Mouse (Mus musculus) spleen, postnatal 36 days (tissue): ENCODE results near the gene Ntsr1.

Experiments
- DNase-seq, 2 experiments: peaks; one replicate each; pipeline ENCODE4 v3.0.0; 2022; ENCODE audit warnings: low spot score in 2 of 2, mixed read lengths in 1 of 2

Gene Ntsr1

DNA sequence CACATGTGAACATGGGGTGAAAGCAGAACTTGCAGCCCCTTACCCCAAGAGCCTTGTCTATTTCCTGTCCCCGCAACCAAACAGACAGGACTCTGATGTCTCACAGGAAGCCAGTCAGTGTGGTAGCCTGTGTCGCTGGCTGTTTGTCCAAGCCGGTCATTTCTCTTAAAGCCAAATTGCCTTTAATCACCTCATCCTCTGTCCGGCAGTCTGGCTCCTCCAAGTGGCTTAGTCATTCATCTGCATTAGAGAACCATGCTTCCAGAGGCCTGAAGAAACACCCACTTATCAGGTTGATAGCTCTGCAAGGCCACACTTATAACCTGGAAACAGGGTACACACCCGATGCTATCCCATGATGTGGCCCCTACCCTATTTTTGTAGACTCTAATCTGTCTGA lies 62.4 kb downstream of the Ntsr1 start:
- no peak for DNase-seq

DNA sequence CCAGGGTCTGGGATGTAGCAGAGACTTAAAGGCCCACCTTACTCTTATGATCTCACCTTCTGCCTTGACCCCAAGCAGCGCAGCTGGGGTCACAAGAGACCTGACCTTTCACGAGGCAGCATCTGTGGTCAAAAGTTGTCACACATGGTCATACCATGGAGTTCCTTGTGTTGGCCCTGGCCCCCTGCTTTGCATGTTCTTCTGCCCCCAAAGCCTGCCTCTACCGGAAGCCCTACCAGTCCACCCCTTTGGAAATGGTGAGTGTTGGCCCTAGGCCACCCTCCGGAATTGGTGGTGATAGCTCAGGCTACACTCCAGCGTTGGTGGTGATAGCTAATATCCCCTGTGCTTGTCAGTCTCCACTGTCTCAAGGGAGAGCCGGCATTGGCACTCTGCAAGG lies 63.5 kb downstream of the Ntsr1 start:
- DNase-seq, result no peak

DNA sequence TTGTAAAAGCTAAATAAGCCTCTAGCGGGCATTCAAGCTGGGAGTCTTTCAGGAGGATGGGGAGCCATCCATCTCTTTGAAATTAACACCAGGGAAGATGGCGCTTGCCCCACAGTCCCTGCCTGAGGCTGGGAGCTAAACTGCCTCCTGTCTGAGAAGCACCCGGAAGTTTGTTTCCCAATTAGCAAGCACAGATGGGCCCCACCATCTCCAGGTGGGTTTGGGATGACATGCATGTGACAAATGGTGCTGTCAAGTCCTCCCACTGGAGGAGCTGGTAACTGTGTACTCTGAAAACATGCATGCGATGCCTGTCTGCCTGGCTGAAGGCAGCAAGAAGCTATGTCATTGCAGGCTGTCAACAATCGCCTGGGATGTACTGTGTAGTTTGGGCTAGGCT lies 64.1 kb downstream of the Ntsr1 start:
- DNase-seq, result no peak

- DNase-seq, result peak in 1 of 2 experiments; percentile 35
Measured at GRCm38 (mm10) chr2:180566240-180566913, 66.6 kb downstream of the Ntsr1 start.

GRCm38 (mm10) chr2:180569028-180569643 lies 69.4 kb downstream of the Ntsr1 start:
- DNase-seq, result no peak

DNA sequence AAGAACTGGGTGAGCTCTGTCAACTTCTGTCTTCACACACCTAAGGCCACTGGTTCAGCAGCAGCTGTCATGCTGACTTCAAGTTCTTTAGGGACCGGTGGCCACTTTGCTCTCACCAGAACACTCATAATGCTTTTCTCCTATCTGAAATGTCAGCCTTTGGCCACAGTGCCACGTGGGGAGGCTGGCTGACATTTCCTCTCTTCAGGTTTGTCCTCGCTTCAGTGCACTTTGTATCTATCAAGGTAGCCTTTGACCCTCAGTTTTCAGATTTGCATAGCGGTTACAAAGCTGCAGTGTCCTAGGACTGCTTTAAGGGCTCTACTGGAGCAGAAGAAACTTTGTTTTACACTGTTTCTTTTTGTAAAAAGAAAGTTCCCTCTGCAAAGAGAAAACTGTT lies 76.7 kb downstream of the Ntsr1 start:
- peak in 1 of 2 experiments; percentile 24 for DNase-seq

GRCm38 (mm10) chr2:180578686-180579085 lies 78.9 kb downstream of the Ntsr1 start:
- DNase-seq, result peak; percentile 44 to 50

- DNase-seq, result no peak
Measured at GRCm38 (mm10) chr2:180581002-180581401, 81.2 kb downstream of the Ntsr1 start, which contains the start of gene Mrgbp. Gene Mrgbp (plus strand): TSS chr2:180581304.

DNA sequence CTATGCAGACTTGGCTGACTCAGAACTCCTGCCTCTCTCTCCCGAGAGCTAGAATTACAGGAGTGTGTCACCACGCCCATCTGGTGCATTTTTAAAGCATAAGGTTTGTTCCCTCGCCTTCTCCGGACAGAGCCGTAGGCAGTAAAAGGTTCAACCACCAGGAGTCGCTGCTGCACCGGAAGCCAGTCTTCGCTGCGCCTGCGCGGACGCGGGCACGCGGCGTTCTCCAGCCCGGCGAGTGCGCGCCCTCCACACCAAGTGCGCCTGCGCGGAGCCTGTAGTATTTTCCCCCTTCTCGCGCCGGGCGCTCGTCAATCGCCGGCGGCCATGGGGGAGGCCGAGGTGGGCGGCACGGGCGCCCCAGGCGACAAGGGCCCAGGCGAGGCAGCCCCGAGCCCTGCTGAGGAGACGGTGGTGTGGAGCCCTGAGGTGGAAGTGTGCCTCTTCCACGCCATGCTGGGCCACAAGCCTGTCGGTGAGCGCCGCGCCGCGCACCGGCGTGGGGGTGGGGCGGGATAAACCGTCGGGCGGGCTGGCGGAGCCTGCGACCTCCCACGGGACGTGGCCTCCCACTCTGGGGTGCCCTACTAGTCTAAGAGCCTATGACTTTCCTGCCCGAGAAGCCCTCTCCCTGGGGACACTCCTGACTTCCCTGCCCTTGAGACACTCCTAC lies 82.8 kb downstream of the Ntsr1 start:
- peak; percentile 95 for DNase-seq

DNA sequence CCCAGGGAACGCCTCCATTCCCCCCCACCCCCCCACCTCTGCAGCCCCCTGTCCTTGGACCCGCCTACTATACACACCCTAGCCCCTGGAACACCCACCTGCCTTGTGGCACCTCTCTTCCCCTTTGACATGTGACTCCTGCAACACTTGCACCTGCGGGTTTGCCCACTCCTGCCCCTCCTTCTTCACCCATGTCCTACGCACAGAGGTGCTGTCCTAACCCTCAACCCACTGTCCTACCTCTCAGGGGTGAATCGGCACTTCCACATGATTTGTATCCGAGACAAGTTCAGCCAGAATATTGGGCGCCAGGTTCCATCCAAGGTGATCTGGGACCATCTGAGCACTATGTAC lies 83.4 kb downstream of the Ntsr1 start:
- DNase-seq, result peak; percentile 33 to 36

DNA sequence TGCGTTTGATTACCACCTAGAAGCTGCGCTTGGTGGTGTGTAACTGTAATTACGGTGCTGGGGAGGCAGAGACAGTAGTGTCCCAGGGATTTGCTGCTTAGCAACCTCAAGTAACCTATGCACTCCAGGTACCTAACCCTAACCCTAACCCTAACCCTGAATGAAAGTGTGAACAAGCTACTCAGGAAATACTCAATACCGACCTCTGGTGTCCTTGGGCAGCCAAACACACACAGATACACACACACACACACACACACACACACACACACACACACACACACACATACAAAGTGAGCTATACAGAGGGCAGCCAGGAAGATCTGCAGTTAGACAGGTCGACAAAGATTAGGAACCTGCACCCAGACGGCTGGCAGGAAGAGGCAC lies 89.0 kb downstream of the Ntsr1 start:
- no peak for DNase-seq

DNA sequence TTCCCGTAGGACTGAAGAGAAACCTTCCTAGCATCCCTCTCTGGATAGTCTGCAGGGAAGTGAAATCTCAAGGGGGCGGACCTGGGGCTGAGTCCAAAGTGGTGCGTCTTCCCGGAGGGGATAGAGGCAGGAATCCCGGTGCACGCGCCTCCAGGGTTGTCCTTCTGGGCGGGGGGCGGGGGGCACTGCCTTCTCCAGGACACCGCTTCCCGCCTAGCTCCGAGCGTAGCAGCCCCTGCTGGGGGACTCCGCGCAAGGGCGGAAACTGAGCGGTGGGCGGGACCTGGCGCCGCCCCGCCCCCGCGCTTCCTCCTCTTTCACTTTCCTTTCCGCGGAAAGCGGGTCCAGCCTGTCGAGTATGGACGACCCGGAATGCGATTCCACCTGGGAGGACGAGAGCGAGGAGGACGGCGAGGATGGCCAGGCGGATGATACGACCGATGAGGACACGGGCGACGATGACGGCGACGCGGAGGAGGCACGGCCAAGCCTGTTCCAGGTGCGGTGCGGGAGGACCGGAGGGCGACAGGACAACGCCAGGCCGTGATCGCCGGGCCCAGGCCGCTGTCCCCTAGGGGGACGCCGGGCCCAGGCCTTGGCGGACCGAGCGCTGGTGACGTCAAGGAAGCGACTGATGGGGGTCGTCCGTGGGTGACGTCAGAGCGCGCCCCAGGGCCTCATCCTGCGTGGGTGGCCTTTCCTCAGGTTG lies 89.5 kb downstream of the Ntsr1 start, which contains the start of gene Ogfr:
Ogfr (plus strand) TSS at position 123 of the 709 bp plus-strand sequence.
- peak; percentile 76 to 77 for DNase-seq
